Mouse (Mus musculus) embryonic fibroblast, embryonic 13.5 days (primary cell): Measurements from ENCODE around the gene Atp5d.

Experiments
- CTCF ChIP-seq: IDR thresholded peaks from 2 replicates; pipeline ENCODE4 v1.5.1; 2011; ENCODE audit warnings: mild to moderate bottlenecking, control low read depth, low read length, moderate library complexity, borderline replicate concordance; ENCODE audit not compliant: insufficient read depth
- POLR2A ChIP-seq: IDR thresholded peaks from 2 replicates; pipeline ENCODE4 v1.6.1; 2011; ENCODE audit warnings: low read depth, mild to moderate bottlenecking, control low read depth, low read length, moderate library complexity

DNA sequence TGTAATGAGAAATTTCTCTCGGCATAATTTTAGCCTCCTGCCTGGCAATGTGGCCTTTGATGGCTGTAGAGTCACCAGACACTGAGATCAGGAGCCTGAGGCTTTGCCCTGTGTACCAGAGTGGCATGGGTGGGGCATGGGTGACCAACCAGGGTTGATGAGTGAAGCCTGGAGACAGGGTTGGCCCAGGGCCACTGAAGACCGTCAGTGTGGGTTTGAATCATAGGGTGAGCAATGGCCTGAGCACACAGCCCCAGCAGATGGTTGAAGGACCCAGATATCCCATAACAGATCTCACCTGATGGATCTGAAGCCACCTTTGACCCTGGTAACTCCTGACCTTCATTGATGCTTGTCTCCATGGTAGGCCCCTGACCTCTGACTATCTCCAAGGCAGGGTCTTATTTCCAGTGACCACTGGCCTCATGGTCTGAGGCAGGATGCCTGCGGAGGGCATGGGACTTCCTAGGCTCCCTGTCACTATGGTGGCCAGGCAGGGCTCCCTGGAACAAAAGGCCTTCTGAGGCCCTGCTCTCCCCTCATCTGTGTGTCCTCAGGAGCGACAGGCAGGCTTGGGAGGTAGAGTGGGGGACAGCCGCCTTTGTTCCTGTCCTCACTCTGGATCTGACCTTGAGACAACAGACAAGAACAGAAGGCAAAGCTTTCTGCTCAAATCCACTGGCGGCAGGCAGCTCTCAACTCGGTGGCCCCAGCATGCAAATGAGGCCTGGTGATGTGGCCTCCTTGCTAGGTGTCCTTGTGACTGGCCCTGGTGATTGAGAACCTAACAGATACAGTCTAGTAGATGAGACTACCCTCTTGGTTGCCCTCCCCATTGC, 39.2 kb downstream of the Atp5d start:
- TF ChIP-seq POLR2A: no peak
- no peak for TF ChIP-seq CTCF
